Mouse (Mus musculus): ENCODE measurements around the gene Olfr703.

Olfr703 gene

DNA sequence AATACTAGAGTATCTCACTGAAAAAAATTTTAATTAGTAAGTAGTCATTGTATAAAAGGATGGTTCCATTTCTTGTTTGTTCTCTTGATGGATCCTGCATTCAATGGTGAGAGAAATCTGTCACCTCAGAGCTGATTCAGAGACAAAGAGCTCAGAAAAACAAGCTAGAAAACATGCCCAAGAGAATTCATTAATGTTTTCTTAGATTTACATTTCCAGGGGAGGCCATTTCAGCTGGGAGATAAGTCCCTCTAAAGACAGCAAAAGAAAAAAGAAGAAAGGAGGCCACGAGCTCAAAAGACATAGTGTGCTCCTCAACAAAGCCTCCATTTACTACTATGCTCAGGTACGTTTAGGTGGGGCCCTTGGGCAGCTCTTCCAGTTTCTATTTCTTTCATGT is at the start of gene Olfr703:
Olfr703 (plus strand) TSS at position 301 of the 400 bp plus-strand sequence.
- in situ Hi-C loops (cut with MboI, MseI): no loop called here

DNA sequence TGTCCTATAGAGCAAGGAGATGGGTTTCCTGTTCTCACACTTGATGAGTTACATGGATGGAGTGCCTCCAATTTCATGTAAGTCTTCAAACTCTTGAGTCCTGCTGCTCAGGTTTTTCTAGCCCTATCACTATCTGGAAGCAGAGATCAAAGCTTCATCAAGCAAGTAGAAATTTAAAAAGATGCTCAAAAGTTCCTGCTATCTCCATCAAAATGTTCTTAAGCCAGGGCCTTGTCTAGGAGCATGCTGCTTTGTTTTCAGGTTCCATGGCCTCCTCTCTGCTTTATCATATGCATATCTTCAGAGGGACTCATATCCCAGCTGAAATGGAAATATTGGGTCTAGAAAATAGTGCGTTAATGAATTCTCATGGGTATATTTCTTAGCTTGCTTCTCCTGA is 34.4 kb upstream of the Olfr703 start, which contains the start of gene Olfr700:
Olfr700 (minus strand) TSS at position 101 of the 400 bp plus-strand sequence.
- in situ Hi-C loops (cut with MboI, MseI): no loop called here

DNA sequence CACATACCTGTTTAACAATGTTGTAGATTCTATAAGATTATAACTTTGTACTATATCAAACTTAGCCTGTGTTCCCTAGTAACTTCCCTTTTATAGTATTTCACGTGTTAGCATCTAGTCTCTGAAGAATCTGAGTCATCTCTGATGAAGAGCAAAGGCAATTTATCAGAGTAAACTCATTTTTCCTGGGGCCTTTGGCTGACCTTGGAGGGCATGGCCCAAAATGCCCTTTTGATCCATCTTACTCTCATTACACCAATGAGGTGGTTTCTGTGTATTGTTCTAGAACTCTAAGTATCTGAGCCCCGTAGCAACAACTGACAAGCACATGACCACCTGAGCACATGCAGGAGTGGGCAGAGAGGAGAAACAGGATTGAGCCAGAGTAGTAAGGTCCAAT is 29.3 kb upstream of the Olfr703 start, which contains the start of gene Olfr701:
Olfr701 (plus strand) TSS at position 301 of the 400 bp plus-strand sequence.
- in situ Hi-C loops (cut with MboI, MseI): no loop called here

DNA sequence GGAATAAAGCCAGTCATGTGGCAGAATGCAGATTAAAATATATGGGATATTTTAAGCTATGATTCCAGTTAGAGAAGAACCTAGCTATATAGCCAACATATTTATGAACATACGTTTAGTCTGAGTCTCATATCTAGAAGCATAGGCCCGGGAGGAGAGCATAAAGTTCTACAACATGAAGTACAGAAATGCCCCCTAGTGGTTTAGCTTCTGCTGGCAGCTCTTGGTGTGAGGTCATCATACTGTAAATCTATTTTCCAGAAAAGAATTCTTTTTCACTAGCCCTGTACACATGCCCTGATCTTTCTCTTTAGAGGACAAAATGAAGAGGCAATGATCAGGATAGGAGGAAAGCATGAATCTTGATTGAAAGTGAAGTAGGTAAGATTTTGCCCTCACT is 27.4 kb upstream of the Olfr703 start:
- in situ Hi-C loops (cut with MboI, MseI): no loop called here

DNA sequence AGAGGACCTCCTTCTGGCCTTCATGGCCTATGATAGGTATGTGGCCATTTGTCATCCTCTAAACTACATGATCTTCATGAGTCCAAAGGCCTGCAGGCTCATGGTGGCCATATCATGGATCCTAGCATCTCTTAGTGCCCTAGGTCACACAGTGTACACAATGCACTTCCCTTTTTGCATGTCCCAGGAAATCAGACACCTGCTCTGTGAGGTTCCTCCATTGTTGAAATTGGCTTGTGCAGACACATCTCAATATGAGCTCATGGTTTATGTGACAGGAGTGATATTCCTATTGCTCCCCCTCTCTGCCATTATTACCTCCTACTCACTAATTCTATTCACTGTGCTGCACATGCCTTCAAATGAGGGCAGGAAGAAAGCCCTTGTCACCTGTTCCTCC is 24.7 kb upstream of the Olfr703 start:
- in situ Hi-C loops (cut with MboI, MseI): no loop called here

DNA sequence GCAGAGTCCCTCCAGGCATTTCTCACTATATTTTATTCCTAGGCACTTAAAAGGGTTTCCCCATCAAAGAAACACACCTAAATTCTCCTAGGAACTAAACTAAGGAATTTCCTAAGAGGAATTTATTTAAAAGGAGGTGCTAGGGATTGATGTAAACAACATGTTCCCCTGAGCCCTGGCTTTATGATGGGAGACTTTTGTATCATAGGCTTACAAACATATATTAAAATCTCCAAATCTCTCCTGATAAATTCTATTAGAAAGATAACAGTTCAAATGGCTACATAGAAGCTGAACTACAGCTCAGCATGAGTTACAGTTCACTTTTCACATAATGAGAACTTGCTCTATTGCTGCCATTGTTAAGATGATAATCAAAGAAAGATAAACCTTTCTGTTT is 9.4 kb upstream of the Olfr703 start, which contains the start of gene Olfr702:
Olfr702 (minus strand) TSS at position 101 of the 400 bp plus-strand sequence.
- in situ Hi-C loops (cut with MboI, MseI): no loop called here

DNA sequence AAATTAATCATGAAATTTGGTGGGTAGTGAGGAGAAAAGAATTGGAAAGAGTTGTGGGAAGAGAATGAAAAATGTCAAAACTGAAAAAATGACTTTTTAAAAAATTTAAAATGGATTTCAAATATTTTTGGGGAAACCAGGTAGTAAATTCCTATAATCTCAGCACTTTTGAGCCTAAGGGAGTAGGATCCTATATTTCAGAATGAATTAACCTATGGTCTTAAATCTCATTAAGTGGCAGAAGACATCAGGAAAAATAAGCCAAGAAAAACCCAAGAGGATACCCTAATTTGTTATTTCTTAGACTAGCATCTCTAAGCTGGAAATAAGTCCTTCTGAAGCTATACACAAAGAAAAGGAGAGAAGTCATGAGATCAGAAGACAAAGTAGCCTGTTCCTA is 19.7 kb downstream of the Olfr703 start, which contains the start of gene Olfr704:
Olfr704 (plus strand) TSS at position 301 of the 400 bp plus-strand sequence.
- in situ Hi-C loops (cut with MboI, MseI): no loop called here

DNA sequence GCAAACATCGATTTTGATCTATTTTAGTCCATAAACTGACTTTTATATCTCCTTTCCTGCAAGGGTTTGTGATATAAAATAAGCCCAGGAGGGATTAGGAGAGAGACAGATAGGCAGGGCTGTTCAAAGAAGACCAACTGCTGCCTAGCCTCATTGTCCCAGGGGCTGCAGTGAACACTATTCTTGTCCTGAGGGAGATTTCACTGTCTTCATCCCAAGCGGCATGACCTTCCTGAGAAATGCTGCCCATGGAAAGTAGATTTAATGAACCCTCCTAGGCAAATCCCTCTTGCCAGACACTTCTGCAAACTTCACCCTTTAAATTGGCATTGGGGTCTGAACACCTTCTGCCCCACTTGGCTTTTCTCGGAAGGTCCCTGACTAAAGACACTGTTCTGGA is 33.6 kb downstream of the Olfr703 start, which contains the start of gene Olfr705:
Olfr705 (minus strand) TSS at position 101 of the 400 bp plus-strand sequence.
- in situ Hi-C loops (cut with MboI, MseI): no loop called here

DNA sequence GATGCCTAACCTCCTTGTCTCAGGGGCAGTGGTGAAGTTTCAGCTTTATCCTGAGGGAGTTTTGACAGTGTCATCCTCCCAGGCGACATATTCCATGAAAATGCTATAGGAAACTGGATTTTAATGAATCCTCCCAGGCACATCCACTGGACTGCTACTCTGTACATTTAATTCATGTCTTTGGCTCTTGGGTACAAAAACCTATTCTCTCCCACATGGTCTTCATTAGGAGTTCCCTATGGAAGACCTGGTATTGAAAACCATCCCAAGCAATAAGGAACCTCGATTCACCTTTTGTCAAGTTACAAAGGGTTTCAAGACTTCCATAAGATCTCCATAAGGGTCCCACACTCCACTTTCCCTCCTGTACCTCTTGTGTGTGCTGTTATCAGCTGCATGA is 44.9 kb downstream of the Olfr703 start, which contains the start of gene Olfr706:
Olfr706 (minus strand) TSS at position 101 of the 400 bp plus-strand sequence.
- in situ Hi-C loops (cut with MboI, MseI): loop anchor here (10.0 kb wide), 1 partner anchor 383 kb away; no protein-coding TSS in a partner anchor
